Mouse (Mus musculus): ENCODE measurements around the gene Fam149a. TPM values are rescaled to one million over a fixed set of nuclear protein-coding genes. Genes with fewer than 3 reads are reported as not detected.
"Not testable (repeated sequence)": the region's sequence is repeated elsewhere in the genome, so short reads cannot be mapped to it uniquely, and the experiment has no call there.

The Fam149a gene
- polyA plus RNA-seq, 2 experiments: 1.4 to 1.7 TPM

- ATAC-seq (ENCODE audit: insufficient read depth): peak; percentile 68
- Histone ChIP-seq H3K4me3 (ENCODE audit: insufficient read depth in 1 of 2, low read depth in 2 of 2, low read length in 2 of 2) (peak within 1 kb of the TSS; percentile 54 to 70), H3K27me3 (ENCODE audit: control insufficient read depth, insufficient read depth, low read length) (no peaks in the 10 kb centered on the region), H3K4me2 (ENCODE audit: low read depth) (peak within 1 kb of the TSS; percentile 61), H3K27ac (no peak within 1 kb of the TSS), H3K9me3 (ENCODE audit: control insufficient read depth, low read length) (no peaks in the 10 kb centered on the region), H3K4me1 (replicated peaks; ENCODE audit: control insufficient read depth in 2 of 2, insufficient read depth in 2 of 2, low read length in 1 of 2) (peaks cover 0 to 5% of the 10 kb centered on the region in 2 experiments; a peak in 2 of 4 replicates), H3K36me3 (replicated peaks; ENCODE audit: control insufficient read depth, insufficient read depth, low read depth) (no peaks in the 10 kb centered on the region), H3K9ac (replicated peaks) (no peak within 1 kb of the TSS)
- no peak for TF ChIP-seq EP300 (IDR thresholded peaks at IDR 0.05; ENCODE audit: low read depth)
- TF ChIP-seq CTCF (IDR thresholded peaks at IDR 0.05; ENCODE audit: low read depth): no peak
- WGBS (ENCODE audit: insufficient replicate concordance): 2% methylated on average over 44 of the region's 44 CpGs
- peak; percentile 11 to 22 (median 14) for DNase-seq (ENCODE audit: low read depth in 3 of 3, low spot score in 3 of 3)
Observed at GRCm38 (mm10) chr8:45332685-45333409, 49.2 kb downstream of the Fam149a start, which contains the start of gene Cyp4v3. TSS of gene Cyp4v3 (minus strand) at chr8:45333216.

GRCm38 (mm10) chr8:45330856-45331255 is 51.2 kb downstream of the Fam149a start:
- TF ChIP-seq EP300 (IDR thresholded peaks at IDR 0.05; ENCODE audit: low read depth) (no peak), CTCF (IDR thresholded peaks at IDR 0.05; ENCODE audit: low read depth) (no peak)
- 38% methylated on average over 3 of the region's 3 CpGs for WGBS (ENCODE audit: insufficient replicate concordance)
- no peak for DNase-seq (ENCODE audit: low read depth in 3 of 3, low spot score in 3 of 3)
- H3K36me3 ChIP-seq (replicated peaks; ENCODE audit: control insufficient read depth, insufficient read depth, low read depth): no peaks in the 10 kb centered on the region
- H3K4me1 ChIP-seq (replicated peaks; ENCODE audit: control insufficient read depth in 2 of 2, insufficient read depth in 2 of 2, low read length in 1 of 2): peaks cover 0 to 5% of the 10 kb centered on the region in 2 experiments; a peak in 2 of 4 replicates
- H3K9me3 ChIP-seq (ENCODE audit: control insufficient read depth, low read length): no peaks in the 10 kb centered on the region
- no peak overlapping the region for H3K27ac ChIP-seq
- H3K4me3 ChIP-seq (ENCODE audit: insufficient read depth in 1 of 2, low read depth in 2 of 2, low read length in 2 of 2): no peak overlapping the region
- no peak overlapping the region for H3K4me2 ChIP-seq (ENCODE audit: low read depth)
- ATAC-seq (ENCODE audit: insufficient read depth): no peak
- no peaks in the 10 kb centered on the region for H3K27me3 ChIP-seq (ENCODE audit: control insufficient read depth, insufficient read depth, low read length)
- H3K9ac ChIP-seq (replicated peaks): no peak overlapping the region

- peaks cover 0 to 5% of the 10 kb centered on the region in 2 experiments; a peak in 2 of 4 replicates for H3K4me1 ChIP-seq (replicated peaks; ENCODE audit: control insufficient read depth in 2 of 2, insufficient read depth in 2 of 2, low read length in 1 of 2)
- no peaks in the 10 kb centered on the region for H3K9me3 ChIP-seq (ENCODE audit: control insufficient read depth, low read length)
- no peaks in the 10 kb centered on the region for H3K36me3 ChIP-seq (replicated peaks; ENCODE audit: control insufficient read depth, insufficient read depth, low read depth)
- DNase-seq (ENCODE audit: low read depth in 3 of 3, low spot score in 3 of 3): no peak
- no peaks in the 10 kb centered on the region for H3K27me3 ChIP-seq (ENCODE audit: control insufficient read depth, insufficient read depth, low read length)
- H3K4me2 ChIP-seq (ENCODE audit: low read depth): no peak overlapping the region
- 73% methylated on average over 6 of the region's 6 CpGs for WGBS (ENCODE audit: insufficient replicate concordance)
- H3K4me3 ChIP-seq (ENCODE audit: insufficient read depth in 1 of 2, low read depth in 2 of 2, low read length in 2 of 2): no peak overlapping the region
- TF ChIP-seq CTCF (IDR thresholded peaks at IDR 0.05; ENCODE audit: low read depth) (no peak), EP300 (IDR thresholded peaks at IDR 0.05; ENCODE audit: low read depth) (no peak)
- H3K27ac ChIP-seq: no peak overlapping the region
- H3K9ac ChIP-seq (replicated peaks): no peak overlapping the region
- ATAC-seq (ENCODE audit: insufficient read depth): no peak
Observed at GRCm38 (mm10) chr8:45329206-45329980, 52.7 kb downstream of the Fam149a start.

GRCm38 (mm10) chr8:45327076-45327475 is 55.0 kb downstream of the Fam149a start:
- not testable (repeated sequence) for H3K36me3 ChIP-seq (replicated peaks; ENCODE audit: control insufficient read depth, insufficient read depth, low read depth); ATAC-seq (ENCODE audit: insufficient read depth); H3K4me2 ChIP-seq (ENCODE audit: low read depth); H3K4me1 ChIP-seq (replicated peaks; ENCODE audit: control insufficient read depth in 2 of 2, insufficient read depth in 2 of 2, low read length in 1 of 2); H3K9ac ChIP-seq (replicated peaks); H3K9me3 ChIP-seq (ENCODE audit: control insufficient read depth, low read length); DNase-seq (ENCODE audit: low read depth in 3 of 3, low spot score in 3 of 3); H3K27ac ChIP-seq; H3K4me3 ChIP-seq (ENCODE audit: insufficient read depth in 1 of 2, low read depth in 2 of 2, low read length in 2 of 2); H3K27me3 ChIP-seq (ENCODE audit: control insufficient read depth, insufficient read depth, low read length)

GRCm38 (mm10) chr8:45324151-45324550 is 57.9 kb downstream of the Fam149a start:
- Histone ChIP-seq H3K9ac (replicated peaks) (no peak overlapping the region), H3K4me1 (replicated peaks; ENCODE audit: control insufficient read depth in 2 of 2, insufficient read depth in 2 of 2, low read length in 1 of 2) (no peaks in the 10 kb centered on the region), H3K36me3 (replicated peaks; ENCODE audit: control insufficient read depth, insufficient read depth, low read depth) (no peaks in the 10 kb centered on the region), H3K4me2 (ENCODE audit: low read depth) (no peak overlapping the region), H3K27me3 (ENCODE audit: control insufficient read depth, insufficient read depth, low read length) (no peaks in the 10 kb centered on the region), H3K4me3 (ENCODE audit: insufficient read depth in 1 of 2, low read depth in 2 of 2, low read length in 2 of 2) (no peak overlapping the region), H3K9me3 (ENCODE audit: control insufficient read depth, low read length) (no peaks in the 10 kb centered on the region), H3K27ac (no peak overlapping the region)
- TF ChIP-seq CTCF (IDR thresholded peaks at IDR 0.05; ENCODE audit: low read depth) (no peak), EP300 (IDR thresholded peaks at IDR 0.05; ENCODE audit: low read depth) (no peak)
- ATAC-seq (ENCODE audit: insufficient read depth) (no peak), DNase-seq (ENCODE audit: low read depth in 3 of 3, low spot score in 3 of 3) (no peak)
- WGBS (ENCODE audit: insufficient replicate concordance): 55% methylated on average over 4 of the region's 4 CpGs

Data from liver, embryonic 14.5 days (tissue).